4 mouse cellular contexts compared by ENCODE assay signal in genomic region chr14:53599299-53599698, GRCm38 (mm10).
A peak's percentile ranks its signal among the peaks of the same experiment; 100 is the strongest.
DNase-seq lines count a peak whose midpoint lies in the region.

No protein-coding gene starts in this region.

- DNase-seq in thymus, adult 18-20 months, result peak; percentile 28 to 51
- DNase-seq in thymus, postnatal 0 days (ENCODE audit: low spot score), result peak; percentile 63
- peak; percentile 48 for DNase-seq in thymus, postnatal 14 days
- DNase-seq in thymus, postnatal 36 days, result peak; percentile 30 to 65

Comparison
In these comparisons a context has a peak if more than half of its experiments do, and no peak if none do; other contexts are left out.
1. Peak in every context shown above with its lines: DNase-seq.